Mouse (Mus musculus) kidney, embryonic 16.5 days (tissue): ENCODE results near the gene Ralgps1. TPM values are rescaled to one million over a fixed set of nuclear protein-coding genes. Genes with fewer than 3 reads are reported as not detected.

Experiments used
- ATAC-seq: fragments of 200-750 bp; cut with Nextera tagmentation; 2 replicates; pipeline ENCODE4 v1.8.0; 2017; ENCODE audit warnings: moderate TSS enrichment; ENCODE audit not compliant: low FRiP score, low TSS enrichment
- H3K27ac ChIP-seq: fragments of 300-500 bp; sonication (generic); 2 replicates; pipeline ENCODE4 v1.5.1; 2014; ENCODE audit warnings: low read length
- H3K27me3 ChIP-seq: fragments of 300-500 bp; sonication (generic); 2 replicates; pipeline ENCODE4 v1.6.1; 2014; ENCODE audit warnings: low read length, control low read depth, mixed read lengths; ENCODE audit not compliant: insufficient read depth
- H3K36me3 ChIP-seq: fragments of 300-500 bp; sonication (generic); 2 replicates; pipeline ENCODE4 v1.6.1; 2014; ENCODE audit warnings: low read length, control low read depth, mixed read lengths; ENCODE audit not compliant: insufficient read depth
- H3K4me1 ChIP-seq: fragments of 300-500 bp; sonication (generic); 2 replicates; pipeline ENCODE4 v1.6.1; 2014; ENCODE audit warnings: low read length, control low read depth, mixed read lengths; ENCODE audit not compliant: insufficient read depth
- H3K4me2 ChIP-seq: fragments of 300-500 bp; sonication (generic); replicated peaks from 2 replicates; pipeline ENCODE4 v1.6.1; 2014; ENCODE audit warnings: low read depth, low read length
- H3K4me3 ChIP-seq: fragments of 300-500 bp; sonication (generic); 2 replicates; pipeline ENCODE4 v1.5.1; 2014; ENCODE audit warnings: mild to moderate bottlenecking, low read length
- H3K9ac ChIP-seq: fragments of 300-500 bp; sonication (generic); replicated peaks from 2 replicates; pipeline ENCODE4 v1.6.1; 2014; ENCODE audit warnings: low read length
- H3K9me3 ChIP-seq: fragments of 300-500 bp; sonication (generic); 2 replicates; pipeline ENCODE4 v1.6.1; 2016; ENCODE audit warnings: low read length, control low read depth
- WGBS: fragments of 180-500 bp; shearing (Covaris S2); extraction: QIAGEN DNeasy Blood & Tissue Kit; methylation state at CpG from one replicate; pipeline ENCODE4 v1.1.7; 2014; 5-methylcytosine and 5-hydroxymethylcytosine counted together
- polyA plus RNA-seq: library from polyadenylated mRNA; unstranded; fragments of >200 nt; fragmentation: Nextera tagmentation; extraction: Ambion mirVana; gene quantifications from 2 replicates; pipeline ENCODE4 v1.2.1, GENCODE M21; 2015

Ralgps1 gene
- polyA plus RNA-seq, 1 experiment from 2014 or later: 5.2 TPM

DNA sequence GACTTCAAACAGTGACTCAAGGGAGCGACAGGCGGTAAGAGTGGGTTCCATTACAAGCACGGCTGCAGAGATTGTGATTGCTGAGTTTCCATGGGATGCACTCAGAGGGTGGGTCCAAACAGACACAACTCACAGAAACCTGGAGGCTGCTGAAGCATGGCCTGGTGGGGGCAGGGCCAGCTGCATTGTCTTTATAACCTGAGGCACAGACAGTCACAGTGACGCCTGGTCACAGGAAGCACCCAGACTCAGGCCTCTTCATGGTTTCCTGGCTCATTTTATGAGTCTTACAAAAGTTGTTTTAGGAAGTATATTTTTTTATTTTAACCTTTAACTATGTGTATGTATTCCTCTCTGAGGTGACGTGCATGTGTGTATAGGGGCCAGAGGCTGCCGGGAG, 201.8 kb downstream of the Ralgps1 start:
- H3K9me3 ChIP-seq: no peaks in the 10 kb centered on the region
- no peaks in the 10 kb centered on the region for H3K36me3 ChIP-seq
- peaks cover 38% of the 10 kb centered on the region for H3K4me1 ChIP-seq
- no peak overlapping the region for H3K27ac ChIP-seq
- WGBS: 49% methylated on average over 6 of the region's 6 CpGs
- no peak overlapping the region for H3K4me3 ChIP-seq
- ATAC-seq: no peak
- H3K27me3 ChIP-seq: no peaks in the 10 kb centered on the region
- H3K4me2 ChIP-seq: no peak overlapping the region
- no peak overlapping the region; the same call in 1 of the 2 replicates for H3K9ac ChIP-seq

DNA sequence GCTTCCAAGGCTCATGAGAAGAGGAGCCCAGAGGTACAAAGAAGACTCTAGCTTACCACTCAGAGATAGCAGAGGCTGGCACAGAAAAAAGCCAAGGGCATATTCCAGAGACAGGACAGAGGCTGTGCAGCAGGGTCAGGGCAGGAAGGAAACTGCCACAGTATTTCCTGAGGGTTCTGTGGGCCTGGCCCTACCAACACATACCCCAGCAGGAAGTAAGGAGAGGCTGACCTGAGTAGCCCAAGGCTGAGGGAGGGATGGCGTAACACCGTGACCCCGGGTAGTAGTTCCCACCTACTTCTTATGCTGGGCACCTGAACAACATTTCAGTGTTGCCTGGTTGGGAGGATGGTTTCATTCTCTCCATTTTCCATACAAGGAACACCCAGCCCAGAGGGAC, 204.2 kb downstream of the Ralgps1 start:
- WGBS: 78% methylated on average over 3 of the region's 3 CpGs
- H3K4me2 ChIP-seq: no peak overlapping the region
- H3K27me3 ChIP-seq: no peaks in the 10 kb centered on the region

DNA sequence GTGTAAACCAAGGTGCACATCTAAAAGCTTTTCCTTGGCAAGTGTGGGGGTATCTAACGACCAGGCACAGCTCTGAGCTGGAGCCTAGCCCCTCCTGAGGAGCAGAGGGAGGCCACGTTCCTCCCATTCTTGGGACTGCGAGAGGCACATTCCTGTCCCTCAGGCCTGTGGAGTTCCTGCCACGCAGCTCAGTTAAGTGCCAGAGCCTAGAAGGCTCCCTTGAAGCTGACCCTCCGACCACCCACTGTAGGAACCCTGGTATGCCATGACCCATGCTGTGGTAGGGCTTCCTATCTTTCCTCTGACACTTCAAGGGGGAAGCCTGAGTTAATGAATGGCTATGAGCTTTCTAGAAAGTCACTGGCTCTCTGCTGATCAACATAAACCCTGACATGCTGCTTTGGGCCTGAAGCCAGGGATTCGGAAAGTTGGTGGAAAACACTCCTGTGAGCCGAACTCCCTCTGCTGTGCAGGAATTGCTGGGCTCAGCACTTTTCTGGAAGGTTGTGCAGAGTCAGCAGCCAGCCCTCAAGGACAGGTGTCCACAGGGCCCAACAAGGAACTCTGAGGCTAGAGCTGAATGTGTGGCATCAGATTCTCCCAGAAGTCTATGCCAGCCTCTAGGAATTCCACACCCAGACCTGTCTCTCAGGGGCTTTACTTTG, 205.4 kb downstream of the Ralgps1 start:
- Histone ChIP-seq H3K36me3 (no peaks in the 10 kb centered on the region), H3K4me1 (peaks cover 34% of the 10 kb centered on the region), H3K27ac (peak overlapping the region; percentile 95), H3K4me2 (no peak overlapping the region), H3K4me3 (no peak overlapping the region), H3K9ac (peak overlapping the region; percentile 9; the same call in 1 of the 2 replicates), H3K9me3 (no peaks in the 10 kb centered on the region), H3K27me3 (no peaks in the 10 kb centered on the region)
- WGBS: 23% methylated on average over 7 of the region's 7 CpGs
- ATAC-seq: peak; percentile 83

More for the DNA sequence above, 204.2 kb downstream of the Ralgps1 start:
- Histone ChIP-seq H3K27ac (no peak overlapping the region), H3K4me3 (no peak overlapping the region), H3K4me1 (peaks cover 38% of the 10 kb centered on the region), H3K9ac (no peak overlapping the region), H3K36me3 (no peaks in the 10 kb centered on the region), H3K9me3 (no peaks in the 10 kb centered on the region)
- ATAC-seq: no peak

DNA sequence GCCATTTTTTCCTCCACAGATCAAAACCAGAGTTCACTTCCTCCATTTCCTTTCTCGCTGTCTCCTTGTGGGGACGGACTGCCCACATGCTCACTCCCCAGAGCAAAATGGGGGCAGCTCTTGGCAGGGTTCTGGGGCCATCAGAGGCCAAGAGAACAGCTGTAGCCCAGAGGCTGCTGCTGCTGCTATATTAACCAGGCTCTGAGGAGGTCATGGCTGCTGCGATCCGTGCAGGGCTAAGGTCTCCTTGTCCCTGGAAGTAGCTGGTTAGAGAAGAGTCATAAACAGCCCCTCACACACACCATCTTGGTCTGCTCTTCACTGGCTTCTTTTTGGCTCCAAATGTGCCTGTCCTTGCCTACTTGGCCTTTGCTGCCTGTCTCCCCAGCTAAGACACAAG, 206.1 kb downstream of the Ralgps1 start:
- no peak overlapping the region for H3K4me2 ChIP-seq
- H3K9me3 ChIP-seq: no peaks in the 10 kb centered on the region
- peak overlapping the region; percentile 9; the same call in 1 of the 2 replicates for H3K9ac ChIP-seq
- peak; percentile 44; the same call in 1 of the 2 replicates for ATAC-seq
- no peaks in the 10 kb centered on the region for H3K27me3 ChIP-seq
- H3K27ac ChIP-seq: peak overlapping the region; percentile 95
- 45% methylated on average over 4 of the region's 4 CpGs for whole genome bisulfite sequencing
- H3K4me1 ChIP-seq: peaks cover 34% of the 10 kb centered on the region
- no peak overlapping the region for H3K4me3 ChIP-seq
- H3K36me3 ChIP-seq: no peaks in the 10 kb centered on the region

DNA sequence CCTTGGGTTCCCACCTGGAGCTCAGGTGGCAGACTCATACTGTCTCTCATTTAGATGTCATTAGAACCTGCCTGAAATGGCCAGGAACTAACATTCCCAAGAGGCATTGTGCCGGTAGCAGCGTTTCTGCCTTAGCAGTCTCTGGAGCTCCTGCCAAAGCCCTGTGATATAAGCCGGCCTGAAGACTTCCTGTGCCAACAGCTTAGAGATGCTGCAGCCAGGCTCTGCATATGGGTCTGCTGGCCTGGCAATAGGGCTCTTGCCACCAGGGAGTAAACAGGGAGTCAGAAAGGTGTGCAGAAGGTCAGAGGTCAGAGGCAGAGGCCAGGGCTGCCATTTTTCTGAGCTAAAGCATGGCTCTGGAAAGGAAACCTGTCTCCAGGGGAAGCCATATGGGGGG, 206.6 kb downstream of the Ralgps1 start:
- no peaks in the 10 kb centered on the region for H3K27me3 ChIP-seq
- peaks cover 37% of the 10 kb centered on the region for H3K4me1 ChIP-seq
- no peaks in the 10 kb centered on the region for H3K9me3 ChIP-seq
- no peak for ATAC-seq
- H3K4me2 ChIP-seq: no peak overlapping the region
- no peaks in the 10 kb centered on the region for H3K36me3 ChIP-seq
- no peak overlapping the region for H3K9ac ChIP-seq
- 49% methylated on average over 3 of the region's 3 CpGs for WGBS
- no peak overlapping the region for H3K4me3 ChIP-seq
- peak overlapping the region; percentile 95; the same call in 1 of the 2 replicates for H3K27ac ChIP-seq

DNA sequence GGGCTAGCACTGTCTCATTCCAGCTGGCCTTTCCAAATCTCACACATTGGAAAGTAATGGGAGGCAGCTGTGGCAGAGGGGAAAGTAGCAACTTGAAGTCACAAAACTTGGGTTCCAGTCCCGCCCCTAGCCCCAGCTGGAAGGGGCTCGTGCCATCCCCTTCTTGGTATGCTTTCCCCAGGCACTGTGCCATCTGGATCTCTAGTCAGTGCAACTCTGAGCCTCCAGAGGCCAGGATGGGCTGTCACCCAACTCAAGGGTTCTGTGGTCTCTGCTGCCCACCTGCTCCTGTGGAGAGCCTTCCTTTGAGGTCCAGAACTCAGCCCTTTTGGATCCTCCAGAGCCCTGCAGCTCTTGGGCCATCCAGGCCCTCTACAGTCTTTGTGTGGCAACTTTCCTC, 209.2 kb downstream of the Ralgps1 start:
- WGBS: 88% methylated on average over 2 of the region's 2 CpGs
- Histone ChIP-seq H3K36me3 (no peaks in the 10 kb centered on the region), H3K27ac (no peak overlapping the region), H3K4me1 (peaks cover 28% of the 10 kb centered on the region), H3K9ac (no peak overlapping the region), H3K27me3 (no peaks in the 10 kb centered on the region), H3K4me2 (no peak overlapping the region), H3K4me3 (no peak overlapping the region), H3K9me3 (no peaks in the 10 kb centered on the region)
- no peak for ATAC-seq

DNA sequence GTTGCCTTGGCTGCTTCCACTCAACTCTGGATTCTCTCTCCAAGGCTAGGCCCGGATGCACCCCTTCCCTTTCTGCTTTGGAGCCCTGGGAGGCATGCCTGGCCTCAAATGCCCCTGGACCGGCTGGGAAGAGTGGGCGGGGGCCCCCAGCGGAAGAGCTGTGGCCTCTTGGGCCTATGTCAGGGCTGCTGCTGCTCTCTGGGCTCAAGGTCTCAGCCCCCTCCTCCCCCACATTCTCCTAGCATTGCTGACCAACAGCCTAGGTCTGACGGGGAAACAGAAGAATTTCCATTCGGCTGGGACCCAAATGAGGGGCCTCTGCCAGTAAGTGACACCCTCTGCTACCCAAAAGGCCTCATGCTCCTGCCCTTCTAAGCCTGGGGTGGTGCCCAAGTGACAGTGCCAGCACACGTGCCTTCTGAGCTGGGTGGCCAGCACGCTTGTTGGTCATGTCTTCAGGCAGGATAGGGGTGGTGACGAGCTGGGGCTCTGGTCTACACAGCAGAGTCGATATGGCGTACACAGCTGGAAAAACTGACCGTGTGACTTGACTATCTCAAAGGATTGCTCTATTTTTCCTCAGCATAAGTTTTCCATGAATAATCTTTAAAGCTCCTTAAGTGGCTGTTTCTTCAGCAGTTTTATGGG, 210.8 kb downstream of the Ralgps1 start:
- ATAC-seq: peak; percentile 13; the same call in 1 of the 2 replicates

DNA sequence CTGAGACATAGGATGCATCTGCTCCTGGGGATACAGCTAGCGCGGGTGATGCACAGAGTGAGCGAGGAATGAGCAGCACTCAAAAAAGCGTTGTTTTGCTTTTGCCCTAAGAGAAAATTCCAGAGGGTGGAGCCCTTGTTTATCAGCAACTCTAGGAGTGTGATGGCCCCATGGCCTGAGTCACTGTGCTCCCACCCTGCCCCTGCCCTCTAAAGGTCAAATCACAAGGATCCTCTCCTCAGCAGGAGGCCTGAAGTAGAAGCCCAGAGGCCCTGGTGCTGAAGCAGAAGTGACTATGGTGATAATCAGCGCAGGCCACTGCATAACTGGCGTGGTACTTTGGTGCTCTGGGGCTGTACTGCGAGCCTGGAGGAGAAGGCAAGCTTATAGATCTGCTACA, 211.7 kb downstream of the Ralgps1 start:
- ATAC-seq: no peak

More for the DNA sequence above, 210.8 kb downstream of the Ralgps1 start:
- Histone ChIP-seq H3K36me3 (no peaks in the 10 kb centered on the region), H3K4me3 (no peak overlapping the region), H3K9ac (no peak overlapping the region), H3K27me3 (no peaks in the 10 kb centered on the region), H3K4me1 (peaks cover 15% of the 10 kb centered on the region), H3K27ac (peak overlapping the region; percentile 9; the same call in 1 of the 2 replicates), H3K9me3 (no peaks in the 10 kb centered on the region), H3K4me2 (no peak overlapping the region)
- WGBS: 50% methylated on average over 12 of the region's 12 CpGs

DNA sequence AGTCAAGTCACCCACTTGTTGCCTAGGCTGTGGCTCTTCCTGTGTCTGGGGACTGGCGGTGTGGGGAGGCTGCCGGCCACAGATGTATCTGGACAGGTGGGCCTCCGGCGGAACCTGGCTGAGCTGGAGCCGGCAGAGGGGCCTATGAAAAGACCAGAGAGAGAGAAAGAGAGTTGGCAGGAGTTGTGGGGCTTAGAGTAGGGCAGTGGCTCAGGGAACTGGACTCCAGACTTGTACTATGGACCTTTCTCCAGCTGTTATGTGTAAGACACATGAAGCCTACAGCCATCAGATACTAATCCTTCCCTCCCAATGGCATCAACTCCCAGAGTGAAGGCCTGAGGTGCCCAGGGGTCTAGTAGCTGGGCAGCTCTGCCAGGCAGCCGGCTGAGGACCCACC, 212.4 kb downstream of the Ralgps1 start:
- no peak overlapping the region for H3K27ac ChIP-seq
- no peak overlapping the region for H3K4me3 ChIP-seq
- H3K9ac ChIP-seq: no peak overlapping the region
- no peaks in the 10 kb centered on the region for H3K27me3 ChIP-seq
- no peaks in the 10 kb centered on the region for H3K36me3 ChIP-seq
- H3K9me3 ChIP-seq: no peaks in the 10 kb centered on the region
- no peak overlapping the region for H3K4me2 ChIP-seq
- no peak for ATAC-seq
- 87% methylated on average over 6 of the region's 6 CpGs for WGBS
- peaks cover 7% of the 10 kb centered on the region for H3K4me1 ChIP-seq

More for the DNA sequence above, 211.7 kb downstream of the Ralgps1 start:
- Histone ChIP-seq H3K27ac (no peak overlapping the region), H3K9me3 (no peaks in the 10 kb centered on the region), H3K27me3 (no peaks in the 10 kb centered on the region), H3K4me1 (peaks cover 7% of the 10 kb centered on the region), H3K36me3 (no peaks in the 10 kb centered on the region), H3K4me2 (no peak overlapping the region), H3K4me3 (no peak overlapping the region), H3K9ac (no peak overlapping the region)
- WGBS: 89% methylated on average over 7 of the region's 7 CpGs

DNA sequence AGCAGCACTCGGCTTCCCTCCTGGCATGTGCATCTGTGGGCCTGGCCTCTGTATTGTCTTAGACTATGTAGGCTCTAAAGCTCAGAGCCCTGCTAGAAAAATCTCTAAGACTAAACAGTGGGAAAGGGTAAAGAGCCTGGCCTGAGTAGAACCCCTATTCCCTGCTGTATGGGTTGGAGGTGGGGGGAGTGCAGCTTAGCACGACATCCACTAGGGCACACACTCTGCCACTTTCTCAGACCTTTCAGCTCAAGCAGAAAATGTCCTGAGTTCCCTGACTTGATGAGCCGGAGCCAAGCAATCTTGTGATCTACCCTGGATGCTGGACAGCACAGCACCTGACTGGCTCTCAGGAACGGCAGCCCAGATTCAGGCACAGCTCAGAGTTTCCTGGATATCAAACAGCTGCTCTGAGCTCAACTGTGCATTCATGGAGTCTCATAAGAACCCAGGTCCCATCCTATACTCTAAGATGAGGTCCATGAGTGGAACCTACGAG, 215.0 kb downstream of the Ralgps1 start:
- 64% methylated on average over 5 of the region's 5 CpGs for WGBS
- Histone ChIP-seq H3K27me3 (no peaks in the 10 kb centered on the region), H3K9ac (no peak overlapping the region), H3K4me1 (peaks cover 7% of the 10 kb centered on the region), H3K36me3 (no peaks in the 10 kb centered on the region), H3K4me2 (no peak overlapping the region), H3K27ac (no peak overlapping the region), H3K4me3 (no peak overlapping the region), H3K9me3 (no peaks in the 10 kb centered on the region)
- no peak for ATAC-seq
